Mouse (Mus musculus) hindbrain, postnatal 0 days (tissue): ENCODE measurements around the gene Hivep2. TPM values are rescaled to one million over a fixed set of nuclear protein-coding genes. Genes with fewer than 3 reads are reported as not detected.

Source experiments
- ATAC-seq: fragments of 200-750 bp; cut with Nextera tagmentation; 2 replicates; pipeline ENCODE4 v1.8.0; 2017; ENCODE audit warnings: mild to moderate bottlenecking, moderate TSS enrichment, moderate library complexity
- DNase-seq: peaks from one replicate; pipeline ENCODE4 v3.0.0-alpha.2; 2015; ENCODE audit warnings: low spot score
- H3K27ac ChIP-seq: fragments of 300-500 bp; sonication (generic); 2 replicates; pipeline ENCODE4 v1.5.1; 2014; ENCODE audit warnings: mild to moderate bottlenecking
- H3K27me3 ChIP-seq: fragments of 300-500 bp; sonication (generic); 2 replicates; pipeline ENCODE4 v1.6.1; 2014; ENCODE audit warnings: low read length, mixed read lengths; ENCODE audit not compliant: insufficient read depth
- H3K36me3 ChIP-seq: fragments of 300-500 bp; sonication (generic); 2 replicates; pipeline ENCODE4 v1.6.1; 2014; ENCODE audit warnings: low read length, mixed read lengths; ENCODE audit not compliant: insufficient read depth
- H3K4me1 ChIP-seq: fragments of 300-500 bp; sonication (generic); 2 replicates; pipeline ENCODE4 v1.6.1; 2014; ENCODE audit warnings: antibody characterized with exemption, low read length, mixed read lengths; ENCODE audit not compliant: insufficient read depth
- H3K4me2 ChIP-seq: fragments of 300-500 bp; sonication (generic); 2 replicates; pipeline ENCODE4 v1.6.1; 2014; ENCODE audit warnings: low read depth, mild to moderate bottlenecking, low read length, moderate library complexity, mixed read lengths
- H3K4me3 ChIP-seq: fragments of 300-500 bp; sonication (generic); 2 replicates; pipeline ENCODE4 v1.5.1; 2014; ENCODE audit warnings: low read length
- H3K9ac ChIP-seq: fragments of 300-500 bp; sonication (generic); replicated peaks from 2 replicates; pipeline ENCODE4 v1.6.1; 2014; ENCODE audit warnings: mild to moderate bottlenecking, low read length, moderate library complexity, mixed read lengths
- H3K9me3 ChIP-seq: fragments of 300-500 bp; sonication (generic); 2 replicates; pipeline ENCODE4 v1.6.1; 2016; ENCODE audit warnings: low read length, mixed read lengths
- CTCF ChIP-seq: IDR thresholded peaks from 2 replicates; pipeline ENCODE4 v1.5.1; 2016; ENCODE audit warnings: antibody characterized with exemption, control low read depth, low read depth
- WGBS: fragments of 180-500 bp; shearing (Covaris S2); extraction: QIAGEN DNeasy Blood & Tissue Kit; methylation state at CpG from one replicate; pipeline ENCODE4 v1.1.7; 2014; 5-methylcytosine and 5-hydroxymethylcytosine counted together
- polyA plus RNA-seq: library from polyadenylated mRNA; unstranded; fragments of >200 nt; fragmentation: Nextera tagmentation; extraction: Ambion mirVana; gene quantifications from 2 replicates; pipeline ENCODE4 v1.2.1, GENCODE M21; 2015
- total RNA-seq: library from RNA; depleted of rRNA; stranded (reverse); fragments of >200 nt; gene quantifications from 2 replicates; pipeline ENCODE4 v1.2.3, GENCODE M21; 2014

The Hivep2 gene
- total and polyA plus RNA-seq, 2 experiments from 2014 or later, result 13.6 to 43.5 TPM

DNA sequence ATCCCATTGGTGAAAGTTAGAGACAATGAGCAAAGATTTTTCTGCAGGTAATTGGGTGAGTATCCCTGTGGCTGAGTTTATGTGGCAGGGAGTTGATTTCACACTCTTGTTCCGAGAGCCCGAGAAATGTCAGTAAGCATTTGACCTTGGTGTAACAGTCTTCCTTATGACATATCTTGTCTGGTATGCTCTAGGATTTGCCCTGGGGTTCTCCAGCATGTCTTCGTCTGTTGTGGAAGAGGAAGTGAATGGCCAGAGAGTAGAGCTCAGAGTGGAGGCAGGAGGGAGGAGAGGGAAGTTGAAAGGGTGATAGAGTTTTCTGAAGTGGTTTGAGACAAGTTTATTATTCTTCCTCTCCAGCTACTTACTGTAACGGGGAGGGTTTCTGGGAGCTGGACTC lies 223.2 kb downstream of the Hivep2 start:
- H3K9ac ChIP-seq, result no peak overlapping the region
- no peak overlapping the region for H3K4me3 ChIP-seq
- no peaks in the 10 kb centered on the region for H3K36me3 ChIP-seq
- DNase-seq, result no peak
- 72% methylated on average over 4 of the region's 4 CpGs for WGBS
- no peaks in the 10 kb centered on the region for H3K9me3 ChIP-seq
- 0 out of 2 replicates have a peak, but pooled peaks cover 6% of the 10 kb centered on the region for H3K4me1 ChIP-seq
- no peak overlapping the region for H3K4me2 ChIP-seq
- ATAC-seq, result no peak
- no peak overlapping the region for H3K27ac ChIP-seq
- TF ChIP-seq CTCF, result no peak
- no peaks in the 10 kb centered on the region for H3K27me3 ChIP-seq

DNA sequence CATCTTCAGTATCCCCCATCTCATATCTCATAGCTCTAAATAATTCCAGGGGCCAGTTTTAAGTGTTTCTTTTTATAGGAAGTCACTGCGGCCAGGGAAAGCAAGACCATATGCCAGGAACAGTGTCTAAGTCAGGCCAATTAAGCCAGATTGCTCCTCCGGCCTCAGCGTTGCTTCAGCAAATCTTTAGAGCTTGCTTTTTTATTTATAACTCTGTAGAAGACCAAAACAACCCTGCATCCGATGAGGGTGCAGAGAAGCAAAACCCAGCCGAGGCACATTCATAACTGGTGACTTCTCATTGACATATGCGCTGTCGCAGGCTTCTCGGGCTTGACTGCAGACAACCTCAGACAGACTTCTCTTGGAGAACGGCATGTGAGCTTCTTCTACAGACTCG lies 225.3 kb downstream of the Hivep2 start:
- Histone ChIP-seq H3K4me1 (0 out of 2 replicates have a peak, but pooled peaks cover 6% of the 10 kb centered on the region), H3K4me3 (no peak overlapping the region), H3K36me3 (no peaks in the 10 kb centered on the region), H3K4me2 (no peak overlapping the region), H3K9ac (no peak overlapping the region), H3K9me3 (no peaks in the 10 kb centered on the region), H3K27me3 (no peaks in the 10 kb centered on the region), H3K27ac (no peak overlapping the region)
- WGBS, result 79% methylated on average over 10 of the region's 10 CpGs
- TF ChIP-seq CTCF, result no peak
- DNase-seq, result no peak
- no peak for ATAC-seq

DNA sequence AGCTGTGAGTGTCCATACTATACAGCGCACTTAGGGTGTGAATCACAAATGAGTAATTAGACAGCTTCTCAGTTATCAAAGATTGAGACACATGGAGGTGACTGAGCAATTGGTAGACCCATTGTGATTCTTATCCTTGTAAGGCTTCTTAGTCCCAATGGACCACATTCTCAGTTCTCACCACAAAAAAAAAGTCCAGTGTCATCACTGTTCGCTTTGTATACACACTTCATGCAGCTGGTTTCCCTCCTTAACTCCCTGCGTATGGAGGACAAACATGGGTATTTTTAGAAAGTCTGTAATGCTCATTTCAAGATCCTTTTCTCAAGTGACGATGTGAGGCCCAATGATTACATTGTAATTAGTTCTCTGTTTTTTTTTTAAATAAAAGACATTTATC lies 226.3 kb downstream of the Hivep2 start:
- DNase-seq (no peak), ATAC-seq (no peak)
- no peaks in the 10 kb centered on the region for H3K27me3 ChIP-seq
- H3K27ac ChIP-seq, result no peak overlapping the region
- no peaks in the 10 kb centered on the region for H3K36me3 ChIP-seq
- no peak overlapping the region for H3K4me2 ChIP-seq
- no peak overlapping the region for H3K9ac ChIP-seq
- no peaks in the 10 kb centered on the region for H3K9me3 ChIP-seq
- H3K4me3 ChIP-seq, result no peak overlapping the region
- no peak for TF ChIP-seq CTCF
- 84% methylated on average over 4 of the region's 4 CpGs for WGBS
- H3K4me1 ChIP-seq, result 0 out of 2 replicates have a peak, but pooled peaks cover 6% of the 10 kb centered on the region

DNA sequence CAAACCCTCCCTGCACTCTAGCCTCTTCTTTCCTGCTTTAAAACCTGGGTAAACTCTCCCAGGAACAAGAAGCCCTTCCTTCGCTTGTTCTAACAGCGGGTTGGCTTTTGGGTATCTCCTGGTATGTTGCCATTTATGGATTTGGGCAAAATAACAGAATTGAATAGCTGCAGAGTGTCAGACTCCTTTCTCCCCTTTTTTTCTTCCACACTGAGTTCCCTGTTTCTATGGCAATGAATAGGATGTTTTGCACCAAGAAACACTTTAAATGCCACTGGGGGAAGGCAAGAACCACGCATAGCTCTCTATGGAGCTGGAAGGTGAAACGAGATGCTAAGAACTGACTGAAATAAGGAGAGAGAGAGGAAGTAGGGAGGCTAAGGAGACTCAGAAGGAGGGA lies 227.8 kb downstream of the Hivep2 start:
- H3K4me2 ChIP-seq, result no peak overlapping the region
- DNase-seq (peak; percentile 25), ATAC-seq (no peak; the same call in 1 of the 2 replicates)
- H3K27ac ChIP-seq, result no peak overlapping the region
- H3K4me3 ChIP-seq, result no peak overlapping the region
- WGBS, result 30% methylated on average over 4 of the region's 4 CpGs
- H3K9ac ChIP-seq, result no peak overlapping the region
- H3K27me3 ChIP-seq, result no peaks in the 10 kb centered on the region
- H3K4me1 ChIP-seq, result 0 out of 2 replicates have a peak, but pooled peaks cover 6% of the 10 kb centered on the region
- TF ChIP-seq CTCF, result no peak
- no peaks in the 10 kb centered on the region for H3K9me3 ChIP-seq
- H3K36me3 ChIP-seq, result no peaks in the 10 kb centered on the region

DNA sequence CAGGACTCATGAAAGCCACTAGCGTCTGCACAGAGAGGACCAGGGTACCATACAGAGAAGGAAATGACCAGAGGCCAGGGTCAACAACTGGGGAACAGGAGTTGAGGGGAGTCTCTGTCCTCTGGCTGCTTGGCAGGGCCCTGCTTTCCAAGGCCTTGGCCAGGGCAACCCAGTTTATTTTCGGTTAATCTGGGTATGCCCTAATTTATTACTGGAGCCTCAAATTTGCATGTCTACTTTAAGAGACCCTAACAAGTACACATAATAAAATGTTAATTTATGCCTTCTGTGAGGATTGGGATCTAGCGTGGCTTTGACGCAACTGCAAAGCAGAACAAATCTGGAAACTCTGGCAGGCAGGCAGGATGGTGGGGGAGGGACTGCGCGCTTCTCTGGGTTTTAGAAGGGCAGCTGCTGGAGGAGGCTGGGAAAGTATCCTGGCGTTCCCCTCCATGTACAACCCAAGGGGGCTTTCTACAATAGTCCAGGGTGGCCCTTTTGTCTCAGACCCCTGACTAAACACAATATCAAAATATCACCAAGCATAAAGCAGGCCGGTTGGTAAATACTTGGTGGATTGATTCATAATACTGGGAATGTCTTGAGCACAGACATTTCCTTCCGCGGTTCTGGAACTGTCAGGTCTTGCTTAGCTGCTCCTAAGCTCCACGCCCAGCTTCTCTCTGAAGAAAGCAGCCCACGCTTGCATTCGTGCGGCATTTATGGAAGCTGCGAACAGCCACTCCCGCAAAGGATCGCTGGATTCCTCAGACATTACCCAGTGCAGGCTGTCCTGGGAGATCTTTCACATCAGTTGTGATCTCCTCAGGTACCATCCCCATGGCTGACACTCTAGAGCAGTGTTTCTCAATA lies 230.1 kb downstream of the Hivep2 start:
- Histone ChIP-seq H3K4me1 (0 out of 2 replicates have a peak, but pooled peaks cover 6% of the 10 kb centered on the region), H3K9me3 (no peaks in the 10 kb centered on the region), H3K27me3 (no peaks in the 10 kb centered on the region), H3K4me3 (no peak overlapping the region), H3K27ac (no peak overlapping the region), H3K36me3 (no peaks in the 10 kb centered on the region), H3K9ac (no peak overlapping the region), H3K4me2 (no peak overlapping the region)
- peak; percentile 39 for DNase-seq
- TF ChIP-seq CTCF, result no peak
- WGBS, result 54% methylated on average over 17 of the region's 17 CpGs
- ATAC-seq, result peak; percentile 60

DNA sequence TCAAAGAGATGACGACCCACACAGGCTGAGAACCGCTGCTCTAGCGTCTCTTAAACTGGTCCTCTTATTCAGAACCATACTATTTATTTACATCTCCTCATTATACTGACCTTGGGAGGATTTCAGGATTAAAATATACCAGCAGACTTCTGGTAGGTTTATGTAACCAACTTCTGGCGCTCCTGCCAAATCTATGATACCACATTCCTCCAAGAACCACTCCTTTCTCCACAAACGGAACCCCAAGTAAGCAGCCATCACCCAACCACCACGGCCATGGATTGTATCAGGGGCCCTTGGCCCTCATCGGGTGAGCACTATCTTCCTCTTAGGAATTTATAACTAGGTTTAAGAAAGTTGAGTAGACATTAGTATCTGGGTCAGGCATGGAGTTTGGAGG lies 230.9 kb downstream of the Hivep2 start:
- TF ChIP-seq CTCF, result no peak
- no peaks in the 10 kb centered on the region for H3K27me3 ChIP-seq
- no peak overlapping the region for H3K27ac ChIP-seq
- 0 out of 2 replicates have a peak, but pooled peaks cover 6% of the 10 kb centered on the region for H3K4me1 ChIP-seq
- H3K9me3 ChIP-seq, result no peaks in the 10 kb centered on the region
- no peak for ATAC-seq
- no peak overlapping the region for H3K4me2 ChIP-seq
- WGBS, result 94% methylated on average over 7 of the region's 7 CpGs
- H3K36me3 ChIP-seq, result no peaks in the 10 kb centered on the region
- DNase-seq, result no peak
- no peak overlapping the region for H3K4me3 ChIP-seq
- H3K9ac ChIP-seq, result no peak overlapping the region

DNA sequence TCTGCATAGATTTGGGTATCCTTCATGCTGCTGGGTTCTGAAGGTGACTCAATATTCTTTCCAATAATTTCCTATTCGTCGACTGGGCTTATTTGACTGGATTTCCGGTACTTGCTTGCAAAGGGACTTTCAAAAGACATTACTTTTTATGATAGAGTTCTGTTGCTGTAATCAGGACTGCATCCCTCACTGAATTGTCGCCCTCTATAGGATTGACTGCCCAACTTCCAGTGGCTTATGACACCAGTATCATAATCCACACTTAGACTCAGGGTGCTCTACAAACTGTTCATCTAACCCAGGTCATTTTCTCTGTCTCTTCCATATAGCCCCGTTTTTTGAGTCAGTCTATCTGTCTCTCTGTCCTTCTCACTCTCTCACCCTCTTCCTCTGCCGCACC lies 231.4 kb downstream of the Hivep2 start:
- no peak overlapping the region for H3K4me2 ChIP-seq
- H3K27ac ChIP-seq, result no peak overlapping the region
- H3K36me3 ChIP-seq, result no peaks in the 10 kb centered on the region
- no peaks in the 10 kb centered on the region for H3K9me3 ChIP-seq
- peak; percentile 24 for DNase-seq
- H3K9ac ChIP-seq, result no peak overlapping the region
- no peak for ATAC-seq
- no peak overlapping the region for H3K4me3 ChIP-seq
- no peaks in the 10 kb centered on the region for H3K27me3 ChIP-seq
- WGBS, result 75% methylated on average over 6 of the region's 6 CpGs
- 0 out of 2 replicates have a peak, but pooled peaks cover 6% of the 10 kb centered on the region for H3K4me1 ChIP-seq
- peak; percentile 50 for TF ChIP-seq CTCF
